Mouse (Mus musculus) olfactory bulb, adult 2 months (tissue): ENCODE data around the gene Rasl2-9.
"Not testable (repeated sequence)": the region's sequence is repeated elsewhere in the genome, so short reads cannot be mapped to it uniquely, and the experiment has no call there.

ENCODE experiments used
- CTCF ChIP-seq: fragments of 200-500 bp; IDR thresholded peaks from 2 replicates; pipeline ENCODE4 v1.5.1; 2012; ENCODE audit warnings: low read depth, mild to moderate bottlenecking, low read length, moderate library complexity; ENCODE audit not compliant: insufficient read depth
- POLR2A ChIP-seq: fragments of 200-500 bp; IDR thresholded peaks from 2 replicates; pipeline ENCODE4 v1.6.1; 2012; ENCODE audit warnings: mild to moderate bottlenecking, low read depth, low read length, moderate library complexity; ENCODE audit not compliant: insufficient read depth

DNA sequence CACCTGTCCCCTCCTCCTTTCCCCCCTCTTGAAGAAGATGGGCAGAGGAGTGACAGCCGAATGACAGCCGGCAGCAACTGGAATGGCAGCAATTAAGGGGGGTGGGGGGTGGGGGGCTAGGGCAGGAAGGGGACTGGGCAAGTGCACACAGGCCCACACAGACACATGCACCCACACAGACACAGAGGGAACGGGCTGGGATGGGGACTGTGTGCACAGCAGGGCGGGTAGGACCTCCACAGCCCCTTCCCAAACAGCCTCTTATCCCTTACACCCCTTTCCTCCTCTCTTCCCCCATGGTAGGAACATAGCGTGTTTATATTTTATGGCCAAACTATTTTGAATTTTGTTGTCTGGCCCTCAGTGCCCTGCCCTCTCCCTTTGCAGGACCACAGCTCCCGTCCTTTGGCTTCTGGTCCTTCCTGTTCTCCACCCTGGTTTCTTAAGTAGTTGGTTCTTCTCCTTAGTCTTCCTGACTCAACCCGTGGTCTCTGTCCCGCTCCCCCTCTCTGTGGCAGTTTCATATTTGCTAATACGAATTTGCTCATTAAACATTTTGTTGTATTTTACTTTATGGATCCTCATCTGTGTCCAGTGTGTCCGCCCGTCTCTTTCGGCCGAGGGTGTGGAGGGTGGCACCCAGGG, 46.3 kb downstream of the Rasl2-9 start:
- not testable (repeated sequence) for TF ChIP-seq CTCF, POLR2A
